Mouse (Mus musculus): ENCODE measurements at regions not wholly inside any gene's neighbourhood (a gene's known extent, or its start where the extent isn't known, plus 50 kb on each side); places are given as distances from the start of the nearest gene placed in this dataset.

DNA sequence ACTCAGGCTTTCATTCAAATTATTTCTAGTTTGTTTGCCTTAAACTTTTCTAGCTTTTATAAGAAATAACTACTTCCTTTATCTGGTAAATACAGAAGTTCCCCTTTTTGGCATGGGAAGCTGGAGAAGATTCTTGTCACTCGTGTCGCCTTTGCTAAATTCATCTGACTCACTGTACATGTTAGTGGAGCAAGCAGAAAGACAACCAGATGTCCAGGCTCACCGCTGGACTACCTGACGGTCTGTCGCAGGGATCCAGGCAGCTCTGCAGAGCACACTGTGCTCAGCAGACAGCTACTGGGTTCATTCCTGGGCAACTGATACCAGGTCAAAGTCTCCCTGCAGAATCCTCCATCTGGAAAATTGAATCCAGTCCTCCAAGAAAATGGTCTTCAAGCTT, 85.0 kb upstream of the Mtap start:
- TF ChIP-seq CTCF (IDR thresholded peaks at IDR 0.05; ENCODE audit: low read depth) (no peak), EP300 (IDR thresholded peaks at IDR 0.05; ENCODE audit: low read depth) (0 out of 2 replicates have a peak, but pooled peaks have one; percentile 13)
